Mouse (Mus musculus) frontal cortex, postnatal 25 days (tissue): ENCODE results near the gene Kdm4a.

Experiments used
- DNase-seq, 2 experiments: peaks; one replicate each; pipeline ENCODE4 v3.0.0; 2022; ENCODE audit warnings: low spot score in 2 of 2

Kdm4a gene

GRCm38 (mm10) chr4:118179467-118180300 lies at the start of gene Kdm4a:
Gene Kdm4a, minus strand, starts transcription at chr4:118180043.
- DNase-seq, result peak; percentile 80 to 86

GRCm38 (mm10) chr4:118229035-118229770 lies 49.4 kb upstream of the Kdm4a start:
- no peak for DNase-seq

- no peak for DNase-seq
These were observed 47.6 kb upstream of the Kdm4a start for GRCm38 (mm10) chr4:118227398-118227797.

- no peak for DNase-seq
These were observed 41.4 kb upstream of the Kdm4a start for GRCm38 (mm10) chr4:118221261-118221660.

- DNase-seq, result no peak
These were observed 40.9 kb upstream of the Kdm4a start for GRCm38 (mm10) chr4:118220756-118221155.

- no peak for DNase-seq
These were observed 39.6 kb upstream of the Kdm4a start for GRCm38 (mm10) chr4:118219487-118219886.

- DNase-seq, result no peak
These were observed 38.7 kb upstream of the Kdm4a start for GRCm38 (mm10) chr4:118218521-118218920.

- DNase-seq, result peak; percentile 52 to 59
These were observed 37.1 kb upstream of the Kdm4a start for GRCm38 (mm10) chr4:118216726-118217595.

GRCm38 (mm10) chr4:118214891-118215290 lies 35.0 kb upstream of the Kdm4a start:
- no peak for DNase-seq

GRCm38 (mm10) chr4:118206918-118207640 lies 27.2 kb upstream of the Kdm4a start:
- DNase-seq, result no peak

- DNase-seq, result no peak
These were observed 26.1 kb upstream of the Kdm4a start for GRCm38 (mm10) chr4:118205906-118206305.

- no peak for DNase-seq
These were observed 19.2 kb upstream of the Kdm4a start for GRCm38 (mm10) chr4:118199093-118199492.

- no peak for DNase-seq
These were observed 18.8 kb upstream of the Kdm4a start for GRCm38 (mm10) chr4:118198606-118199005.

GRCm38 (mm10) chr4:118196185-118196584 lies 16.3 kb upstream of the Kdm4a start:
- no peak for DNase-seq

GRCm38 (mm10) chr4:118180301-118181080 lies 648 bp upstream of the Kdm4a start:
- no peak for DNase-seq

- DNase-seq, result no peak
These were observed 834 bp downstream of the Kdm4a start for GRCm38 (mm10) chr4:118178952-118179466.

GRCm38 (mm10) chr4:118172461-118172860 lies 7.4 kb downstream of the Kdm4a start:
- DNase-seq, result no peak

GRCm38 (mm10) chr4:118171006-118171405 lies 8.8 kb downstream of the Kdm4a start:
- DNase-seq, result no peak

GRCm38 (mm10) chr4:118162123-118162522 lies 17.7 kb downstream of the Kdm4a start:
- DNase-seq, result no peak

GRCm38 (mm10) chr4:118157666-118158065 lies 22.2 kb downstream of the Kdm4a start:
- no peak for DNase-seq
